Mouse (Mus musculus) splenic B cell, adult 2 months (primary cell): ENCODE results near the gene Itpr2.

ENCODE experiments used
- DNase-seq: peaks from one replicate; pipeline ENCODE4 v3.0.0-alpha.2; 2011; ENCODE audit warnings: low read depth, low spot score
- H3K27me3 ChIP-seq: 2 replicates; pipeline ENCODE4 v1.6.1; 2012; ENCODE audit warnings: mild to moderate bottlenecking, low read length, moderate library complexity, mixed read lengths; ENCODE audit not compliant: control insufficient read depth, poor library complexity, insufficient read depth, severe bottlenecking
- H3K36me3 ChIP-seq: 2 replicates; pipeline ENCODE4 v1.6.1; 2012; ENCODE audit warnings: mild to moderate bottlenecking, low read length, moderate library complexity, mixed read lengths; ENCODE audit not compliant: control insufficient read depth, poor library complexity, insufficient read depth, severe bottlenecking

The Itpr2 gene

GRCm38 (mm10) chr6:146080546-146081512 is 421.2 kb downstream of the Itpr2 start:
- H3K27me3 ChIP-seq: no peaks in the 10 kb centered on the region
- H3K36me3 ChIP-seq: no peaks in the 10 kb centered on the region
- DNase-seq: peak; percentile 45

GRCm38 (mm10) chr6:146079734-146080443 is 422.1 kb downstream of the Itpr2 start:
- peak; percentile 76 for DNase-seq
- Histone ChIP-seq H3K36me3 (no peaks in the 10 kb centered on the region), H3K27me3 (no peaks in the 10 kb centered on the region)

GRCm38 (mm10) chr6:146079261-146079660 is 422.8 kb downstream of the Itpr2 start:
- peak; percentile 79 for DNase-seq
- no peaks in the 10 kb centered on the region for H3K36me3 ChIP-seq
- H3K27me3 ChIP-seq: no peaks in the 10 kb centered on the region

- Histone ChIP-seq H3K27me3 (no peaks in the 10 kb centered on the region), H3K36me3 (no peaks in the 10 kb centered on the region)
- no peak for DNase-seq
Observed at GRCm38 (mm10) chr6:146078136-146078535, 423.9 kb downstream of the Itpr2 start.

GRCm38 (mm10) chr6:146077124-146077889 is 424.7 kb downstream of the Itpr2 start:
- Histone ChIP-seq H3K27me3 (no peaks in the 10 kb centered on the region), H3K36me3 (no peaks in the 10 kb centered on the region)
- DNase-seq: no peak

- Histone ChIP-seq H3K27me3 (no peaks in the 10 kb centered on the region), H3K36me3 (no peaks in the 10 kb centered on the region)
- no peak for DNase-seq
Observed at GRCm38 (mm10) chr6:146072842-146073241, 429.2 kb downstream of the Itpr2 start.

GRCm38 (mm10) chr6:146071883-146072282 is 430.1 kb downstream of the Itpr2 start:
- Histone ChIP-seq H3K27me3 (no peaks in the 10 kb centered on the region), H3K36me3 (no peaks in the 10 kb centered on the region)
- DNase-seq: no peak
